Mouse (Mus musculus): ENCODE measurements around the gene Prkd1.
"Not testable (repeated sequence)": the region's sequence is repeated elsewhere in the genome, so short reads cannot be mapped to it uniquely, and the experiment has no call there.

Gene Prkd1

GRCm38 (mm10) chr12:50648671-50649541 is at the start of gene Prkd1:
Prkd1 (minus strand) TSS chr12:50649098.
- DNase-seq = peak; percentile 9

GRCm38 (mm10) chr12:50697492-50697891 is 48.6 kb upstream of the Prkd1 start:
- DNase-seq = no peak

GRCm38 (mm10) chr12:50648176-50648670 is 675 bp downstream of the Prkd1 start:
- no peak for DNase-seq

GRCm38 (mm10) chr12:50646857-50647256 is 2.0 kb downstream of the Prkd1 start:
- DNase-seq = no peak

GRCm38 (mm10) chr12:50642671-50643070 is 6.2 kb downstream of the Prkd1 start:
- no peak for DNase-seq

- no peak for DNase-seq
Observed at GRCm38 (mm10) chr12:50640171-50640570, 8.7 kb downstream of the Prkd1 start.

- DNase-seq = no peak
Observed at GRCm38 (mm10) chr12:50634436-50634835, 14.5 kb downstream of the Prkd1 start.

GRCm38 (mm10) chr12:50626100-50626499 is 22.8 kb downstream of the Prkd1 start:
- not testable (repeated sequence) for DNase-seq

- DNase-seq = no peak
Observed at GRCm38 (mm10) chr12:50624175-50624574, 24.7 kb downstream of the Prkd1 start.

- no peak for DNase-seq
Observed at GRCm38 (mm10) chr12:50615852-50616251, 33.0 kb downstream of the Prkd1 start.

- DNase-seq = no peak
Observed at GRCm38 (mm10) chr12:50614341-50614740, 34.6 kb downstream of the Prkd1 start.

GRCm38 (mm10) chr12:50606703-50607500 is 42.0 kb downstream of the Prkd1 start:
- no peak for DNase-seq

GRCm38 (mm10) chr12:50599370-50599769 is 49.5 kb downstream of the Prkd1 start:
- DNase-seq = no peak

GRCm38 (mm10) chr12:50598053-50598988 is 50.6 kb downstream of the Prkd1 start:
- no peak for DNase-seq

GRCm38 (mm10) chr12:50597467-50597866 is 51.4 kb downstream of the Prkd1 start:
- no peak for DNase-seq

GRCm38 (mm10) chr12:50595777-50596176 is 53.1 kb downstream of the Prkd1 start:
- no peak for DNase-seq

GRCm38 (mm10) chr12:50594506-50594905 is 54.4 kb downstream of the Prkd1 start:
- DNase-seq = no peak

- no peak for DNase-seq
Observed at GRCm38 (mm10) chr12:50593481-50593880, 55.4 kb downstream of the Prkd1 start.

- DNase-seq = no peak
Observed at GRCm38 (mm10) chr12:50588137-50588761, 60.6 kb downstream of the Prkd1 start.

- no peak for DNase-seq
Observed at GRCm38 (mm10) chr12:50565198-50565597, 83.7 kb downstream of the Prkd1 start.

- no peak for DNase-seq
Observed at GRCm38 (mm10) chr12:50560536-50560935, 88.4 kb downstream of the Prkd1 start.

GRCm38 (mm10) chr12:50558231-50558630 is 90.7 kb downstream of the Prkd1 start:
- no peak for DNase-seq
